Mouse (Mus musculus): ENCODE results near the gene Gk5. TPM values are rescaled to one million over a fixed set of nuclear protein-coding genes. Genes with fewer than 3 reads are reported as not detected.
A peak's percentile ranks its signal among the peaks of the same experiment; 100 is the strongest.
"Not testable (repeated sequence)": the region's sequence is repeated elsewhere in the genome, so short reads cannot be mapped to it uniquely, and the experiment has no call there.

Gk5 gene
- 2.9 and 3.0 TPM in 2 replicates for polyA plus RNA-seq (2015; fragmentation: Nextera tagmentation; extraction: Ambion mirVana)

DNA sequence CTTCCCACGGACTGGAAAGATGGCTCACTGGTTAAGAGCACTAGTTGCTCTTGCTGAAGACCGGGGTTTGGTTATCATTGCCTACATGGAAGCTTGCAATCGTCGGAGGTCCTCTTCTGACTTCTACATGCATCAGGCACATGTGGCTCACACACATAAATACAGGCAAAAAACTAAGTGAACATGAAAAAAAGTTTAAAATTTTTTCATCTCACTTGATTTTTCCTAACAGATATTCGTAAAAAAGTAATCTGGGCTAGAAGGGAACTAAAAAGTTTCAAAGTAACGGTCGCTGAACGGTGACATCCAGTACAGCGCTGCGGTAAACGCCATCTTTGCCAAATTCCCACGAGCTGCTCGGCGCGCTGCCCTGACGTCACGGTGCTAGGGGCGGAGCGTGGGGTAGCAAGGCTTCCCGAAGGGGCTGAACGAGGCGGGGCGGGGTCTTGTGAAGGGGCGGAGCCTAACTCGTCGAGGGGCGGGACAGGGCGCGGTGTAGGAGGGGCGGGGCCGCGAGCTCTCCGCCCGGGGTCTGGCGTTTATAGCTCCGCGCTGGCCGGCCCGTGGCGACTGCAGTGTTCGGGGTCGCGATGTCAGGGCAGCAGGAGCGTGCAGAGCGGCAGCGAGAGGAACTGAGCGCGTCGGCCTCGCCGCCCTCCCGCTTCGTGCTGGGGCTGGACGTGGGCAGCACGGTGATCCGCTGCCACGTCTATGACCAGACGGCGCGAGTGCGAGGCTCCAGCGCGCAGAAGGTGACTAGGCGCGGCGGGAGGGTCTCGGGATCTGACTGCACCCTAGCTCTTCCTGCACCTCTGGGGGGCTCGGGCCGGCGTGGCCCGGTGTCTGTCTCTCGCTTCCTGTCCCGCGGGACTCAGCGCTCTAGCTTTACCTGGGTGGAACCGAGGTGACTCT lies at the start of gene Gk5:
Gene Gk5, plus strand, starts transcription at position 502 of the 912 bp plus-strand sequence.
- peak within 1 kb of the TSS; percentile 15; the same call in 1 of the 2 replicates for H3K27ac ChIP-seq (ENCODE audit: low read depth, low read length)
- H3K9ac ChIP-seq (ENCODE audit: low read depth, low read length), result peak within 1 kb of the TSS; percentile 72
- no peaks in the 10 kb centered on the region for H3K9me3 ChIP-seq (ENCODE audit: control insufficient read depth)
- peak within 1 kb of the TSS; percentile 95 for H3K4me2 ChIP-seq (replicated peaks; ENCODE audit: low read depth)
- 0 out of 2 replicates have a peak, but pooled peaks cover 3% of the 10 kb centered on the region for H3K4me1 ChIP-seq (replicated peaks; ENCODE audit: control insufficient read depth, insufficient read depth, low read length)
- no peak for TF ChIP-seq CTCF (IDR thresholded peaks at IDR 0.05; ENCODE audit: low read depth)
- ATAC-seq, result peak; percentile 97
- WGBS, result under 1% methylated on average over 76 of the region's 76 CpGs
- H3K27me3 ChIP-seq (replicated peaks; ENCODE audit: control insufficient read depth, insufficient read depth, low read length), result no peaks in the 10 kb centered on the region
- no peaks in the 10 kb centered on the region for H3K36me3 ChIP-seq (ENCODE audit: control insufficient read depth, insufficient read depth)
- H3K4me3 ChIP-seq (ENCODE audit: low read depth, low read length), result peak within 1 kb of the TSS; percentile 81

DNA sequence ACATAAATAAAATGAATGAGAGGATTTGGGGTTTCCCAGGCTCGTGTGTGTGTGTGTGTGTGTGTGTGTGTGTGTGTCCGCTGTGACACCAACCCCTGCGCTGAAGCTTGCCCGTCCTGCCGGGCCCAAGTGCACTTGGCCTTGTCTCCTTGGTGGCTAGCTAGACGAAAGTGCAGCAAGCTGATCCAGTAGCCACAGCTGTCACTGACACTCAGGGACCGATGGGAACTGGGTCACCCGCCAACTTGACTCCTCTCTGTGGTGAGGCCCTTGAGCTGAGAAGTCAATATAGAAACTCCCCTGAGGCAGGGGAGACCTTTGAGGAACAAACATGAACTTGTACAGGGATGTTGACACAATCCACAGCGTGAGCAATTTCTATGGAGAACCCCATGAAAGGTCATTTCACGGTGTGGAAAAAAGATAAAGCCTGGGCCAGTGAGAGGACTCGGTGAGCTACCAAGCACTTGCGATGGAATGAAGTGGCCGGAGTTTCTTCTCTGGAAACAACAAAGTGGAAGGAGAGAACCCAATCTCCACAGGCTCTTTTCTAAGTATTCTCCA lies 40.3 kb upstream of the Gk5 start:
- no peak for ATAC-seq
- H3K9me3 ChIP-seq (ENCODE audit: control insufficient read depth), result no peaks in the 10 kb centered on the region
- no peak overlapping the region for H3K27ac ChIP-seq (ENCODE audit: low read depth, low read length)
- no peak overlapping the region for H3K4me3 ChIP-seq (ENCODE audit: low read depth, low read length)
- no peaks in the 10 kb centered on the region for H3K27me3 ChIP-seq (replicated peaks; ENCODE audit: control insufficient read depth, insufficient read depth, low read length)
- 83% methylated on average over 13 of the region's 13 CpGs for WGBS
- TF ChIP-seq CTCF (IDR thresholded peaks at IDR 0.05; ENCODE audit: low read depth), result no peak
- H3K9ac ChIP-seq (ENCODE audit: low read depth, low read length), result no peak overlapping the region
- H3K36me3 ChIP-seq (ENCODE audit: control insufficient read depth, insufficient read depth), result no peaks in the 10 kb centered on the region
- H3K4me2 ChIP-seq (replicated peaks; ENCODE audit: low read depth), result no peak overlapping the region
- H3K4me1 ChIP-seq (replicated peaks; ENCODE audit: control insufficient read depth, insufficient read depth, low read length), result no peaks in the 10 kb centered on the region

DNA sequence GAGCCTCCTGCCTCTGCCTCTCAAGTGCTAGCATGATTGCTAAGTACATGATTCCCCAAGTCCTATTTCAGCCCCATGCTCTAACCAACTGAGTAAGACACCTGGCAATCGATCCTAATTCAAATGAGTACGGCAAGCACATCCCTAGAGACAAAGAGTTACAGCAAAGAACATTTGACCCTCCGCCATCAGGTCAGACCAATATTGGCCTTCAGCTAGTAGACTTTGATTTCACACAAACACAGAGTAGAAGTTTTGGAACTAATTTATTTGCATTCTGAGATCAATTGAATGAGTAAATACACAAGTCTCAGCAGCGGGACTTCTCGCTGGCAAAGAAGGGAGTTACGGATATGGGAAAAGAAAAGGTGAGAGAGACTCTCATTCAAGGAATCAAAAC lies 33.9 kb upstream of the Gk5 start:
- Histone ChIP-seq H3K27me3 (replicated peaks; ENCODE audit: control insufficient read depth, insufficient read depth, low read length) (no peaks in the 10 kb centered on the region), H3K4me2 (replicated peaks; ENCODE audit: low read depth) (no peak overlapping the region), H3K9me3 (ENCODE audit: control insufficient read depth) (no peaks in the 10 kb centered on the region), H3K4me3 (ENCODE audit: low read depth, low read length) (no peak overlapping the region), H3K36me3 (ENCODE audit: control insufficient read depth, insufficient read depth) (no peaks in the 10 kb centered on the region), H3K4me1 (replicated peaks; ENCODE audit: control insufficient read depth, insufficient read depth, low read length) (no peaks in the 10 kb centered on the region), H3K9ac (ENCODE audit: low read depth, low read length) (no peak overlapping the region), H3K27ac (ENCODE audit: low read depth, low read length) (no peak overlapping the region)
- ATAC-seq, result no peak
- 78% methylated on average over 6 of the region's 6 CpGs for WGBS
- TF ChIP-seq CTCF (IDR thresholded peaks at IDR 0.05; ENCODE audit: low read depth), result no peak

DNA sequence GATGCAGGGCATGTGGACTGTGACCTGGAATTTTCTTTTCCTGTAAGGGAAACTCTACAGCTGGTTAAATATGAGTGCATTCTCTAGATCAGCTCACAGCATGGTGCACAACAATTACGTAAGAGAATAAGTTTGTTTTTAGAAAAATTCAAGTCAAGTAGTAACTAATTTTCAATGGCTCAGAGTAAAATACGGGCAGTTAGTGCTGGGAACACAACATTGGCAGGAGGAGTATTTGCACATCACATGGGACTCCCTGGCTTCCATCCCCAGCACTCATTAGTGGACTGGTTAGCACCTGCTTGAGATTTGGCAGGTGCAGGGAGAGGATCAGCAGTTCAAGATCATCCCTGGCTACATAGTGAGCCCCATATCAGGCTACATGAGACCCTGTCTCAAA lies 31.5 kb upstream of the Gk5 start:
- WGBS, result 85% methylated on average over 2 of the region's 2 CpGs

DNA sequence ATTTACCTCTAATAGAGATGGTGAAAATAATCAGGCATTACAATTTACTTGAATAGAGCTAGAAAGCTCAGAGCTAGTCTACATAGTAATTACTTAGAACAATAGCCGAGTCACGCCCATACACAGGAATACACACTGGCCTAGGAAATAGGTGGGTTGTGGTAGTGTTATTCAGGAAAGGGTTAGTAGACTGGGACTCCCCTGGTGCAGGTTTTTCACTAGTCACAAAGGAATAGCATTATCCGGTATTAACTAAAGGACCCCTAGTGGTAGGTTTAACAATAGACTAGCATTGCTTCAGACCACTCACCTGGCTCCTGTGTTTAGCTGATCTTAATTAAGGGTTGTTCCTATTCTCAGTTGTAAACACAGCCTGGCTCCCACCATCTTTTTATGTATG lies 30.7 kb upstream of the Gk5 start:
- H3K27me3 ChIP-seq (replicated peaks; ENCODE audit: control insufficient read depth, insufficient read depth, low read length); H3K9me3 ChIP-seq (ENCODE audit: control insufficient read depth); H3K4me2 ChIP-seq (replicated peaks; ENCODE audit: low read depth); H3K4me3 ChIP-seq (ENCODE audit: low read depth, low read length); H3K36me3 ChIP-seq (ENCODE audit: control insufficient read depth, insufficient read depth); H3K27ac ChIP-seq (ENCODE audit: low read depth, low read length); H3K9ac ChIP-seq (ENCODE audit: low read depth, low read length); ATAC-seq; H3K4me1 ChIP-seq (replicated peaks; ENCODE audit: control insufficient read depth, insufficient read depth, low read length): not testable (repeated sequence)
- WGBS, result 86% methylated on average over 3 of the region's 3 CpGs
- peak; percentile 19; the same call in 1 of the 2 replicates for TF ChIP-seq CTCF (IDR thresholded peaks at IDR 0.05; ENCODE audit: low read depth)

More for the DNA sequence above, 31.5 kb upstream of the Gk5 start:
- Histone ChIP-seq H3K36me3 (ENCODE audit: control insufficient read depth, insufficient read depth) (no peaks in the 10 kb centered on the region), H3K9ac (ENCODE audit: low read depth, low read length) (no peak overlapping the region), H3K4me1 (replicated peaks; ENCODE audit: control insufficient read depth, insufficient read depth, low read length) (no peaks in the 10 kb centered on the region), H3K4me3 (ENCODE audit: low read depth, low read length) (no peak overlapping the region), H3K27me3 (replicated peaks; ENCODE audit: control insufficient read depth, insufficient read depth, low read length) (no peaks in the 10 kb centered on the region), H3K27ac (ENCODE audit: low read depth, low read length) (no peak overlapping the region), H3K9me3 (ENCODE audit: control insufficient read depth) (no peaks in the 10 kb centered on the region), H3K4me2 (replicated peaks; ENCODE audit: low read depth) (no peak overlapping the region)
- no peak for TF ChIP-seq CTCF (IDR thresholded peaks at IDR 0.05; ENCODE audit: low read depth)
- no peak for ATAC-seq

DNA sequence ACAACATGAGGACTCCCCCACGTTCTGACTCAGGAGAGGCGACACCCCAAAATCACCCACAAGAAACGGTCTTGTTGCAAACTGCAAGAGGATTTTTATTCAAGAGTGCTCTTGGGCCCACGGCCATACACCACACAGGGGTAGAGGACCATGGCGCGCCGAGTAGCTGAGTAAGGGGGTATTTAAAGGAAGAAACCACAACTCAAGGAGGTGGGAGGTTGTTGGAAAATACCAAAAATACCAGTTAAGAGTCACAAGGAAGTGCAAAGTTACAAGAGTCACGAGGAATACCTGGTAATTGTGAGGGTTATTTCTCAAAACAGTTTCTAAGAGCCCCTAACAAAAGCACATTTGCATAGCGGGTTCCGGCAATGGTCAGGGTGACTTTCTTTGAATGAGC lies 26.5 kb upstream of the Gk5 start:
- not testable (repeated sequence) for H3K27ac ChIP-seq (ENCODE audit: low read depth, low read length); H3K9me3 ChIP-seq (ENCODE audit: control insufficient read depth); ATAC-seq; H3K27me3 ChIP-seq (replicated peaks; ENCODE audit: control insufficient read depth, insufficient read depth, low read length); H3K9ac ChIP-seq (ENCODE audit: low read depth, low read length); H3K36me3 ChIP-seq (ENCODE audit: control insufficient read depth, insufficient read depth); H3K4me3 ChIP-seq (ENCODE audit: low read depth, low read length); H3K4me2 ChIP-seq (replicated peaks; ENCODE audit: low read depth); H3K4me1 ChIP-seq (replicated peaks; ENCODE audit: control insufficient read depth, insufficient read depth, low read length)
- WGBS, result 87% methylated on average over 10 of the region's 10 CpGs
